Mouse (Mus musculus) testis, adult 2 months (tissue): Measurements from ENCODE around the gene Hist1h4h.

Experiments
- CTCF ChIP-seq: fragments of 200-500 bp; IDR thresholded peaks from 2 replicates; pipeline ENCODE4 v1.5.1; 2012; ENCODE audit warnings: low read depth, mild to moderate bottlenecking, inconsistent platforms, low read length, moderate library complexity; ENCODE audit not compliant: control insufficient read depth, insufficient read depth, insufficient replicate concordance
- POLR2A ChIP-seq: fragments of 200-500 bp; IDR thresholded peaks from 2 replicates; pipeline ENCODE4 v1.6.1; 2012; ENCODE audit warnings: low read depth, mild to moderate bottlenecking, inconsistent platforms, low read length, moderate library complexity; ENCODE audit not compliant: control insufficient read depth

DNA sequence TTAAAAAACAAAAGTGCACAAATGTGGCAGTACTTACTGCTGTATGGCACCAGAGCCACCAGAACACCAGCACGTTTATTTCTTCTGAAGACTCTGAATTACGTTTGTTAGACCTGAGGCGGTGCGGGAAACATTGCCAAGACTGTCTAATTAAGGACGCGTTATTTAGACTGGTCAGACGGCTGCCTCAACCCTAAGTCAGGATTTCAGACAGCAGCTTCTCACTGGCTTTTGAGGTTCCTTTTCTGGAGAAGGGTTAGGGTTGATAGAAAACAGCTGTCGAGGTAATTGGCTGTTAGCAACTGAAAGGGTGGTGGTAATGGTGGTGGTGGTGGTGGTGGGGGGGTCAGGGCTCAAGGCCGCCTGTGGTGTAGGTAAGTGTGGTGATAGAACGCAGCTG, 32.2 kb upstream of the Hist1h4h start:
- no peak for TF ChIP-seq CTCF
- no peak for TF ChIP-seq POLR2A
